Mouse (Mus musculus): ENCODE measurements around the gene Fstl4. TPM values are rescaled to one million over a fixed set of nuclear protein-coding genes. Genes with fewer than 3 reads are reported as not detected.
A peak's percentile ranks its signal among the peaks of the same experiment; 100 is the strongest.

Fstl4 gene
- total RNA-seq, 2 experiments from 2014 or later = 1.0 to 1.4 TPM

GRCm38 (mm10) chr11:52765678-52766254, 1.3 kb downstream of the Fstl4 start:
- DNase-seq (ENCODE audit: low spot score in 2 of 2) = no peak

GRCm38 (mm10) chr11:52767921-52768320, 3.5 kb downstream of the Fstl4 start:
- no peak for DNase-seq (ENCODE audit: low spot score in 2 of 2)

DNA sequence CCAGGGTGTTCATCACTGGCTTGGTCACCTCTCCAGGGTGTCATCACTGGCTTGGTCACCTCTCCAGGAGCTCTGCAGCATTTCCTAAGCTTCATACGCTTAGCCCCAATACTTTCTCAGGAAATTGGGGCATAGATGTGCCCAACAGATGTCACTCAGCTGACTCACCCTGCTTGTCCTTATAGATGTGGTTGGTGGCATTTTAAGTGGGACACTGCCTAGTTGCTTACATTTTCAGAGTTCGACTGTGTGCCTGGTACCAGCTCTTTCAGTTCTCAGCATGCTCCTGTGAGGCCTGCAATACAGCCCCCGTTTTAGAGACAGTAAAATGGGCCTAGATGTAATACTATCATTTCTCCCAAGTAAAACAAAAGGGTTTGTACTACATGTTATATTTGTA, 8.6 kb downstream of the Fstl4 start:
- DNase-seq (ENCODE audit: low spot score in 2 of 2) = no peak

- DNase-seq (ENCODE audit: low spot score in 2 of 2) = no peak
These were observed 10.9 kb downstream of the Fstl4 start for GRCm38 (mm10) chr11:52775291-52775690.

DNA sequence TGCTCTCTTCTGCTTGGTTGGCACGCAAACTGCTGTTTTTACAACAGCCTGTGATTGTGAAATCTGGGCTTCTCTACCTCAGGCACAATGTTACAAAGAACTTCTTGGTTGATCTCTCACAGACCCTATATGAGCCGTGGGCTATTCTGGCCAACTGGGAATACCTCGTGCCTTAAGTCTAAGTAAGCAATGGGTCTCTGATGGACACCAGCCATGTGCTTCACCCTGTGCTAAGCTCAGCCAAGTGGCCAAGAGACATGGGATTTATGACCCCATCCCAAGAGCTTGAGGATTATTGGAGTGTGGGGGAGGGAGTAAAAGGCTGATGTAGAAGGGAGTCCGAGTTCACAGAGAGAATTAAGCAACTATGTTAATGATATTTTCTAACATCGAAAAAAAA, 18.0 kb downstream of the Fstl4 start:
- DNase-seq (ENCODE audit: low spot score in 2 of 2) = no peak

- no peak for DNase-seq (ENCODE audit: low spot score in 2 of 2)
These were observed 29.9 kb downstream of the Fstl4 start for GRCm38 (mm10) chr11:52794331-52794730.

- DNase-seq (ENCODE audit: low spot score in 2 of 2) = no peak
These were observed 45.1 kb downstream of the Fstl4 start for GRCm38 (mm10) chr11:52809542-52809941.

GRCm38 (mm10) chr11:52816004-52816403, 51.6 kb downstream of the Fstl4 start:
- no peak for DNase-seq (ENCODE audit: low spot score in 2 of 2)

GRCm38 (mm10) chr11:52820336-52820905, 56.0 kb downstream of the Fstl4 start:
- DNase-seq (ENCODE audit: low spot score in 2 of 2) = no peak

GRCm38 (mm10) chr11:52826591-52826990, 62.2 kb downstream of the Fstl4 start:
- no peak for DNase-seq (ENCODE audit: low spot score in 2 of 2)

GRCm38 (mm10) chr11:52831631-52832310, 67.3 kb downstream of the Fstl4 start:
- no peak for DNase-seq (ENCODE audit: low spot score in 2 of 2)

- no peak for DNase-seq (ENCODE audit: low spot score in 2 of 2)
These were observed 67.9 kb downstream of the Fstl4 start for GRCm38 (mm10) chr11:52832311-52832675.

DNA sequence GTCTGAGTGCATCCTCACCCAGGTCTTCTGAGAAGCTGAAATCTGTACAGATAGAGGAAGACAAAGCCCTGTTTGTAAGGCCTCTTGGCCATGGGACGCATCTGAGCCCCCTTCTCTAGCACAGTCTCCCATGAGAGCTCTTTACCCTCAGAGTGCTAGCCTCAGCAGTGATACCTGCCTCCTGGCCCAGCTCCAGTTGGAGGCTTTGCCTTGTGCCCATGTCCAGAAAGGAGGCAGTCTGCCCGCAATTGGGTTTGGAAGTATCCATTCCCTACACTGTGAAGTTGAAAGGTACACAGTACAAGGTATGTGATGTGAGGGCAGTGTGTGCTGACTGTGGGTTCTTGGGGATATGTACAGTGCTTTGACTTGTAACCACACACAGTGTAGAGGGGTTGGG, 84.3 kb downstream of the Fstl4 start:
- DNase-seq (ENCODE audit: low spot score in 2 of 2) = no peak

GRCm38 (mm10) chr11:52850071-52850470, 85.6 kb downstream of the Fstl4 start:
- no peak for DNase-seq (ENCODE audit: low spot score in 2 of 2)

DNA sequence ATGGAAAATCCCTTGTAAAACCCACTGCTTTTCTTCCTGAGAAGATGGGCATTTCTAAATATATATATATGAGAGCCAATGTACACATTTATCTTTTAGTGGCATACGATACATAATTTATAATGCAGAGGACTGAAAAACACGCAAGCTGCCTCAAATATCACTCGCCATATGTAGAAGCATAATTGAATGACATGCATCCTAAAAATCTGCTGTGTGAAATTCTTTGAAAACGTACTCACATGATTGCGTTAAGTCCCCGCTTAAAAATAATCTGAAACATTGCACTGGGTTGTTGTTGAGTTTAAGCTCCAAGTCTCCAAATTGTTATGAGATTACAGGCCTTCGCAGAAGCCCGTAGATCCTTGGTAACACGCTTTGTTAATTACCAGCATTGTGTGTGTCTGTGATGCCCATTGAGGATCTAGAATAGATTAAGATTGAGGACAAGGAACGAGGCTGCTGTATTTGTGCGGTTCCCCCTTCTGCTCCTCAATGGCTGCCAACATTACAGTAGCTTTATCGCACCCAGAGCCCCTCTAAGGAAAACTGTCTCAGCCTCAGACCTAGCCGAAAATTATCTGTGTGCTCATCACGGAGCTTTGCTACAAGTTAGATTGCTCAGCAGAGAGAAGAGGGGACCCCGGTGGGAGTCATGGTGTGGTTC, 108.5 kb downstream of the Fstl4 start:
- DNase-seq (ENCODE audit: low spot score in 2 of 2) = no peak

- DNase-seq (ENCODE audit: low spot score in 2 of 2) = peak in 1 of 2 experiments; percentile 17
These were observed 111.7 kb downstream of the Fstl4 start for GRCm38 (mm10) chr11:52875916-52876765.

DNA sequence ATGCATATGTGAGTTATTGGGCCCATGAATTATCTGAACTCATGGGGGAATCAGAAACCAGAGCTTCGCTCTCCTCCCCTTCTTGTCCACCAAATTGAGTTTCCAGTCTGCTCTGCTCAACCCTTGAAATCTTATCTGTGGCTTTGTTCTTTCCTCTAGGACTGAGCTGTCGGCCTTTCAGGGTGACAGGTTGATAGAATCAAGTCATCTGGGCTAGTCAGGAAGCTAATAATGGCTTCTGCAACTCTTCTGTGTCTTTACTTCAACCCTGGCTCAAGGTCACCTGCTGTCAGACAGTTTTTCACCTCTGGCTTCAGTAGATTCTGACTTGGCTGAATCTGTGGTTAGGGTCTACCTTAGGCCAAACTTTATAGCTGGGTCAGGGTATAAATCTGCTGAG, 113.2 kb downstream of the Fstl4 start:
- no peak for DNase-seq (ENCODE audit: low spot score in 2 of 2)

- DNase-seq (ENCODE audit: low spot score in 2 of 2) = no peak
These were observed 115.5 kb downstream of the Fstl4 start for GRCm38 (mm10) chr11:52879958-52880357.

DNA sequence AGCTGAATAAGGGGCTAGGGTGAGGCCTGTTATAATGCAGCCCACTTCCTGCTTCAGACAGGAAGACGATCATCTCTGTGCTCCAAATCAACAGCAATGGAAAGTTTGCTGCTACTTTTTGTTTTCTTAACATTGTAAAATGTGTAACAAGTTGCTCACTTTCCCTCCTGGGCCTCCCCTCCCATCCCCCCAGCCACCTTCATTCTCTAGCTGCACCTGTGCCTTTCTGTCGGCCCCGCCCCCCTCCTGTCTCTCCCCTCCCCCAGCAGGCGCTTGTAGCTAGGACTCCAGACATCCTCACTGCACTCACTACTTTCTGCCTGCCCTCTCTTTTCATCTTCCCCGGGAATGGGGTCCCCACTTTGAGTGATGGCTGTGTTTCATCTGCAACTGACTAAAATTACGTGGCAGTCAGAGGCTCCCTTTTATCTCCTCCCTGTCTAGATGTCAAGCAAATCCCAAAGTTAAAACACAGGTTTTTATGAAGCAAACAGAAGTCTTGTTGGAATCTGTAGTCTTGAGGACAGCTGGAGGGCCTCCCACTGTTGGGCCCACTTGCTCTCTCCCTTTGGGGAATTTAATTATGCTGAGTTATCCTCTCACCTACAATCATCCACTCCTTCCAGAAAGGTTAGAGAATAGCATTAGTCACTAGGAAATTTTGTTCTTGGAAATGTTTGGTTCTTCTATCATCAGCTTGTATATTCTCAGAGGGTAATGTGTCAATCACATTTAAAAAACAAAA, 122.3 kb downstream of the Fstl4 start:
- DNase-seq (ENCODE audit: low spot score in 2 of 2) = no peak

DNA sequence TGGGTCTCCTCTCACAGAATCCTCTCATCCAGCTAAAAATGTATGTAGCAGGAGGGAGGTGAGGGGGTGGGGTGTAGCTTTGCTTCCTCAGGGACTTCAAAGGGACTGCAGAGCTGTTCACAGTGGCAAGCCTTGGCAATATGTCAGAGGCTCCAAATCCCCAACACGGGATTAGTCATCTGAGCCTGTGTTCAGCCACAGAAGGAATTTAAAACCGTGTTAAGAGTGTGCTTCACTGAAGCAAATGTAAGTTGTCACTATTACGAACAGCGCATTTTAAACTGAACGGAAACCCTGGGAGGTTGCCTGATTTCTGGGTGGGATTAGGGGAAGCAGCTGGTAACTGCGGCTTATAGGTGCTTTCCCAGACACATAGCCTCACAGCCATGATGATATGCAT, 123.7 kb downstream of the Fstl4 start:
- no peak for DNase-seq (ENCODE audit: low spot score in 2 of 2)

- DNase-seq (ENCODE audit: low spot score in 2 of 2) = no peak
These were observed 125.1 kb downstream of the Fstl4 start for GRCm38 (mm10) chr11:52889527-52889926.
